Mouse (Mus musculus): ENCODE measurements at regions not wholly inside any gene's neighbourhood (a gene's known extent, or its start where the extent isn't known, plus 50 kb on each side); places are given as distances from the start of the nearest gene placed in this dataset.

- no peak for DNase-seq
Observed at GRCm38 (mm10) chr17:4199698-4200153, 503.7 kb upstream of the Nox3 start.

DNA sequence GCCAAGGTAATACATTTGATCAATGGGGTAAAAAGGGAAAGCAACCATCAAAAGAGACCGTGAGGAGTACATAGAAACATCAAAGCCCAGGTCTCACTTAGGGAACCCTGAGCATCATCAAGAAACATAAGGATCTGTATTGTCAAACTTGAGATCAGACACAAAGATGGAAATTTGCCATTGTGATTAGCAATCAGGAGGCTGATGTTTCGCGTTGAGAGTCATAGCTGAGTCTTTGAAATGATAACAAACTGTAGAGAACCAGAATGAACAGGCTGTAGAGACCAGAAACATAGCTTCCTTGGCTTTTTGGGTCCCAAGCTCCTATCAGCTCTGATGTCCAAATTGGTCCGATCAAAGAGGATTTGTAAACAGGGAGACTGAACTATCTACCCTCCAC lies 505.2 kb upstream of the Nox3 start:
- no peak for DNase-seq

GRCm38 (mm10) chr17:4208142-4208925 lies 512.3 kb upstream of the Nox3 start:
- no peak for DNase-seq

- DNase-seq: no peak
Observed at GRCm38 (mm10) chr17:4209650-4210049, 513.6 kb upstream of the Nox3 start.

DNA sequence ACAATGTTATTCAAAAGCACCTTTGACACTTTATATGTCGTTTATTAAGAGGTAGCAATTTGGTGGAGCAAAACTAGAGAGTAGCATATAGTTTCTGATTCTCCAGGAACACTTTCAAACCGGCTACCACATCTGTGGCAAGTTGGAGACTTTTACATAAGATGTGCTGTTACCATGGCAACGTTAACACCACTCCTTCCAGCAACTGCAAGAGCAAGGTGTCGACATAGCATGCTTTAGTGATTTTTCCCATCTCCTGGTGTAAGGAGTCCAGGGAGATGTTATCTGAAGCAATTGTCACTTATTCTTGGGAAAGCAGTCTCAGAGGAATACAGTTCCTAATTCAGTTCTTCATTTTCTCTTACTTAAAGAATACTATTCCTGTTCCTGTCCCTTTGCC lies 516.5 kb upstream of the Nox3 start:
- no peak for DNase-seq

DNA sequence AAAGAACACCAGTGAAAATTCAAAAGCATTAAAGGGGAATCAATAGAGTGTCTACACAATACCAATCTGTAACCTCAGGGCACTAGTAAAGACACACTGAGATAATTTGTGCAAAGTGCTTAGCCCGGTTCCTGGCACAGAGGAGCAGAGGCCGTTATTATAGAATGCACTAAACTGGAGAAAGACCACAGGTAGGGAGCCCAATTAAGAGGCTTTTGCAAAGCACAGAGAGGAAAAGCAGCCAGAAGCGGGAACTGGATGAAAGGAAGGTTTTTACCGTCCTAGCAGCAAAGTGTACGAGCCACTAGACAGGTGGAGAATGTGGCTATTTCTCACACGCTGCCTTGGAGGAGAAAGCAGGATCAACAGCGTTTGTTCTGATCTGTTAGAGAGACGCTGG lies 518.9 kb upstream of the Nox3 start:
- no peak for DNase-seq

GRCm38 (mm10) chr17:4216203-4216602 lies 520.1 kb upstream of the Nox3 start:
- no peak for DNase-seq

- DNase-seq: no peak
Observed at GRCm38 (mm10) chr17:4216750-4217149, 520.7 kb upstream of the Nox3 start.

DNA sequence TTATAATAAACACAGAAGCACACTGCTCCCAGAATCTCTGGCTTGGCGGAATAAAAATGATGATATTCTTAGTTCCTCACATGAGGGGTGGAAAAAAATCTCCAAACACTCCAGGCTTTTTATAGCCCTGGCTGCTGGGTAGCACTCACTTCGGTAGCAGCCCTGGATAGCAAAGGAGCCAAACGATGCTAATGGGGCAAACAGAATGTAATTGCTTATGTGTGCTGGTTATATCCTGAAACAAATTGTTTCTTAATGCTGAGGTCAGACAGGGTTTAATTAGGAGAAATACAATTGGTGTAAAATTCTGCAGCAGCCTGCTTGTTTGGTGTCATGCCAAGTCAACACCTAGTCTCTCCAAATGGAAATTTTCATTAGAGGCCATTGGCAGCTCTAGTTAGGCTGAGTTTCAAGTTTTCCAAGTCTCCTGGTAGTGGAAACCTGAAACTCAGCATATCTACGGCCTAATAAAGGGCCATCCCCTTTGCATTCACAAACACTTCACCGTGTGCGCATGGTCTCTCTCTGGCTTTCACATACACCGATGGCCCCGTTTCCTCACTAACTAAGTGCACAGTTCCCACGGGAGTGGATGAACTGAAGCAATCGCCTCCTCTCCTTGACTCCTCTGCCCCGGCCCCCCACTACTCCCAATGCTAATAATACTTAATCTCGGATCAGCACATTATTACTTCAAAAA lies 524.8 kb upstream of the Nox3 start:
- no peak for DNase-seq

GRCm38 (mm10) chr17:4227889-4228288 lies 531.8 kb upstream of the Nox3 start:
- DNase-seq: no peak

DNA sequence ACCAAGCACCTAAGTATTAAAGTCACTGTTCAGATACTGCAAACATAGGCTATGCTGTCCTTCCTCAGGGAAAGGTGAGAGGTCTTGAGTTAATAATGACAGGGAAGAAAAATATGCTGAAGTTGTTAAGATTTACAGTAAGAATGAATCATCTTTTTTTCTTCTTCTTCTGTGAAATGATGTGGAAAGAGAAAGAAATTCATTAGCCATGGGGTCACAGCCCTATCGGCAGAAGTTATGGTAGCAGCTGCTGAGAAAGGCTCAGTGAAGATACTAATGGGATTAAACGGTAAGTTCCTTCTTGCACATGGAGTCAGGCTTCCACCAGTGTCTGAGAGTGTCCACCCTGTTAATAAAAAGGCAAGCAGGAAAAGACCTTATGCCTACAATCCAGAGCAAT lies 533.9 kb upstream of the Nox3 start:
- no peak for DNase-seq

- DNase-seq: no peak
Observed at GRCm38 (mm10) chr17:4250476-4250875, 554.4 kb upstream of the Nox3 start.

DNA sequence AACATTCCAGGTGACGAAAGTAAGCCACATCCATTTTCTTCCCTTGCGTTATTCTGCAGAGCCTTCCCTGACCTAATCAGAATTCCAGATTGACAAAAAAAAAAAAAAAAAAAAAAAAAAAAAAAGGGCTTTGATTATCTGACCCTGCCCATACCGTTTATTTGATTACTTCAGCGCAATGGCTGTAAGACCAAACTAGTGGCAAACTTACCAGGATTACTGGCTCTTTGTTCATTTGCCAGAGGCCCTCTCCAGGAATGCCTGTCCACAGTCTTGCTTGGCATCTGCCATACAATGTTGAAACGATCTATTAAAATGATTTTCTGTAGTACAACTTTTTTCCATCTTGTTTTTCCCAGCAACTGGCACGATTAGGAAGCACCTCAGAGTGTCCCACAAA lies 569.4 kb upstream of the Nox3 start:
- no peak for DNase-seq

GRCm38 (mm10) chr17:4265946-4266345 lies 569.9 kb upstream of the Nox3 start:
- no peak for DNase-seq

GRCm38 (mm10) chr17:4266487-4266886 lies 570.4 kb upstream of the Nox3 start:
- no peak for DNase-seq

DNA sequence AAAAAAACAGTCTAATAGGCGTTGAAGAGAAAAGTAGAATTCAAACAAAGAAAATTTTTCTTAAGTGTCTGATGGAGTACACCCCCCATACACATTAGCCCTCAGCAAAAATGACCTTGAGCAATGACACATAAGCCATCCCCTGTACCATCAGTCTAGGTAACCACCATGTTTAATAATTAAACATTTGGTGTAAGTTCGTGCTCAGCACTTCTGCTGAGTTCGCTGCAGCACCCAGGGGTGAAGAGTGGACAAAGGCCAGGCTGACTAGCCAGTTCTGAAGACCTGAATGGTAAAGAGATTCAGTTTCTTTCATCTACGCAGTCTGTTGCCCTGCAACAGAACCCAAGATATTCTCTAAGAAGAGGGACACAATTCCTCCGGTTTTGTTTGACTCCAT lies 572.3 kb upstream of the Nox3 start:
- DNase-seq: no peak

DNA sequence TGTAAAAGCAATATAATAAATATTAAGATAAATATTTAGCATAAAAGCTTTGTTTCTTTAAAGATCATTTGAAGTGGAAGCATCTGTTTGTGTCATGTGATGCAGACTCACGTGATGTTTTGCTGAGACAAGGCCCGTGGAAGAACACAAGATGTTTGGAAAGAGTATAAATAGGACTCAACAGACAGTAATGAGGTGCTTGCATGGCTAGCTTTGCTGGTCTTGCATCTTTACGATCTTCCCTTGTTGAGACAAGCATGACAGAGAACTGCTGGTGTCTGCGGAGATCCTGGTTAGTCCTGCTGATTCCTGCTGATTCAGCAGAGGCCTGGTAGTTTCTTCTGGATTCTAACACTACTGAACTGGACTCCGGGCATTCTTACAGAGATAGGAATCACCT lies 576.4 kb upstream of the Nox3 start:
- no peak for DNase-seq

- DNase-seq: no peak
Observed at GRCm38 (mm10) chr17:4276722-4277121, 580.7 kb upstream of the Nox3 start.

DNA sequence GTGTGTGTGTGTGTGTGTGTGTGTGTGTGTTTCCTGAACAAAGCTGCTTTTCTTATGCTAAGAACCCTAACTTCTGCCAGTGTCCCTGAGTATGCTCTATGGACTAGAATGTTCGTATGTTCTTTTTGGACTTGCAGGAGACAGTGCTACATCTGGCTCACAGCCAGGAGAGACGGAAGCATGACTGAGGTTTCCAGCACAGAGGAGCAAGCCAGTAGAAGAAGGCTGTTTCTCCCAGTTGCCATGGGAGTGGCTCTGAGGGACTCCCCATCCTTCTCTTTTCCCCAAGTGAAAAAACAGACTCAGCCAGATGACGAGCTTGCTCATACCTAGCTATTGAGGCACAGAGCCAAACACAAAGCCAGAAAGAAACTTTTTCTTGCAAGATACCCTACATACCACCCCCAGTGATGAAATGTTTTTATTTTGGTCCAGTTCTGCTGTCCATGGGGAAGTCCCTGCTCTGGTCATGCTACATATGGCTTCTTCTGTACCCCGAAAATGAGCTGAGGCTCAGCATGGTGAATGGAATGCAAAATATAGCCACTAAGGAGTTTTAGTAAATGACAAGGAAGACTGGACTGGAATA lies 582.3 kb upstream of the Nox3 start:
- DNase-seq: no peak

GRCm38 (mm10) chr17:4281451-4281850 lies 585.4 kb upstream of the Nox3 start:
- no peak for DNase-seq

GRCm38 (mm10) chr17:4291418-4291817 lies 595.4 kb upstream of the Nox3 start:
- DNase-seq: no peak

DNA sequence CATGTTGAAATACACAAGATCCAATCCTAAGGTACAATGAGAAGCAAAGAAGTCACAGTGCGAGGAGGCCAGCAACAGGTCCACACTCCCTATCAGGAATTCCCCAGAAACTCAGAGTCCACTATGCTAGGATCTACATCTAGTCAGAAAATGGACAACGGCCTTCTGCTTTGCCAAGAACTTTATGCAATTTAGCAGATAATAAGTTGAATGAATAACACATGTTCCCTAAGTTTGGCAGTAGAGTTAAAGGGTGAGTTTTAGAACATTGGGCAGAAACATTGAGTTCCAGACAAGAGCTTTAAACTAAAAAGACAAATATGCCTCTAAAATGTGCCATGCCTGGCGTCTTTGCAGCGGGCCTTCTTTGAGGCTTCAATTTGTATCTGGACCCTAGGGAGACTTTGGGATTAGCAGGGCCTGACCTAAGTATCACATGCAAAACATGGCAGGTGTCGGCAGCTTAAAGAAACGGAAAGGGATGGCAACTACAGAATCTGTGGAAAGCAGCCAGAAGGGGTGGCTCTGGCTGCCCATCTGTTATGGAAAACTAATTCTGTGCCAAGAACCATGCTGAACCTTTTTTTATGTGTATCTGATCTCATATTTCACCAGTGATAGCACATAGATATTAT lies 600.6 kb upstream of the Nox3 start:
- no peak for DNase-seq

- no peak for DNase-seq
Observed at GRCm38 (mm10) chr17:4297156-4297535, 601.1 kb upstream of the Nox3 start.
